Mouse (Mus musculus) G1E (cell line): ENCODE measurements at regions not wholly inside any gene's neighbourhood (a gene's known extent, or its start where the extent isn't known, plus 50 kb on each side); places are given as distances from the start of the nearest gene placed in this dataset.

Experiments used
- CTCF ChIP-seq: IDR thresholded peaks from 2 replicates; pipeline ENCODE4 v1.5.1; 2012; ENCODE audit warnings: low read depth, low read length, inconsistent platforms, mixed read lengths
- GATA1 ChIP-seq: IDR thresholded peaks from 2 replicates; pipeline ENCODE4 v1.6.1; 2012; ENCODE audit warnings: borderline replicate concordance, low read length, inconsistent platforms, mixed read lengths
- GATA2 ChIP-seq: IDR thresholded peaks from 2 replicates; pipeline ENCODE4 v1.6.1; 2012; ENCODE audit warnings: low read depth, low read length, inconsistent platforms, borderline replicate concordance
- POLR2AphosphoS5 ChIP-seq: IDR thresholded peaks from 2 replicates; pipeline ENCODE4 v1.6.1; 2012; ENCODE audit warnings: low read depth, low read length, inconsistent platforms; ENCODE audit not compliant: insufficient replicate concordance
- TAL1 ChIP-seq: conservative IDR thresholded peaks from 2 replicates; pipeline ENCODE4 v1.6.1; 2012; ENCODE audit warnings: low read depth, low read length, inconsistent platforms, mixed read lengths

DNA sequence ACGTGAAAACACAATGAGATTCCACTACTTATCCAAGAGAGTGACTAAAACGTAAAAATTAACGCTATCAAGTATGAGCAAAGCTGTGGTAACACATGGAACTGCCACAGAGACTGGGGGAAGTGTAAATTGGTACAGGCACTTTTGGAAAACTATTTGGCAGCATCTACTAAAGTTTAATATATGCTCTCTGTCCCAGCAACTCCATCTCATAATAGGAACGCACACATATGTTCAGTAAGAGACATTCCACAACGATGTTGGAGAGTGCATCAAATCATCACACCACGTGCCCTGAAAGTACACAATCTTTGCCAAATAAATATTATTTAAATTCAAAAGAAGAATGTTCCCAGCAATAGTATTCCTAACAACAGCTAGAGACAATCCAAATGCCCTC, 96.3 kb downstream of the Sox4 start:
- TF ChIP-seq CTCF (no peak), POLR2AphosphoS5 (no peak), GATA1 (no peak), TAL1 (no peak), GATA2 (no peak)
